Mouse (Mus musculus): Measurements from ENCODE around the gene Psmb8. TPM values are rescaled to one million over a fixed set of nuclear protein-coding genes. Genes with fewer than 3 reads are reported as not detected.

Gene Psmb8
- total and polyA plus RNA-seq, 2 experiments: 80.3 to 101 TPM

- H3K4me3 ChIP-seq (ENCODE audit: insufficient read depth, low read depth, low read length): peak within 1 kb of the TSS; percentile 70
- H3K9ac ChIP-seq (ENCODE audit: low read depth, low read length): peak within 1 kb of the TSS; percentile 79
- no peak for TF ChIP-seq CTCF (IDR thresholded peaks at IDR 0.05; ENCODE audit: low read depth, low read length)
- peak; percentile 73; the same call in 1 of the 2 replicates for TF ChIP-seq POLR2A (IDR thresholded peaks at IDR 0.05; ENCODE audit: extremely low read depth, insufficient read depth, low read length)
- H3K27ac ChIP-seq (replicated peaks; ENCODE audit: insufficient read depth, low read depth, low read length): peak within 1 kb of the TSS; percentile 75
- H3K27me3 ChIP-seq (ENCODE audit: control insufficient read depth, insufficient read depth, low read length): no peaks in the 10 kb centered on the region
- peaks cover 2% of the 10 kb centered on the region; the same call in 1 of the 2 replicates for H3K36me3 ChIP-seq (ENCODE audit: control insufficient read depth, insufficient read depth, low read length)
- H3K79me2 ChIP-seq (ENCODE audit: control insufficient read depth, insufficient read depth, low read length): no peaks in the 10 kb centered on the region; the same call in 1 of the 2 replicates
- H3K4me1 ChIP-seq (ENCODE audit: control insufficient read depth, insufficient read depth, low read length): peaks cover 16% of the 10 kb centered on the region
- WGBS: under 1% methylated on average over 46 of the region's 46 CpGs
- peak; percentile 89 for DNase-seq (ENCODE audit: extremely low read depth, low read depth, low spot score)
Observed at GRCm38 (mm10) chr17:34187261-34187916, 10.1 kb upstream of the Psmb8 start, which contains the start of the genes Tap1 and Psmb9. Gene Tap1, plus strand, starts transcription at chr17:34187553. Gene Psmb9, minus strand, starts transcription at chr17:34187764.

- H3K79me2 ChIP-seq (ENCODE audit: control insufficient read depth, insufficient read depth, low read length): no peaks in the 10 kb centered on the region; the same call in 1 of the 2 replicates
- no peak for TF ChIP-seq CTCF (IDR thresholded peaks at IDR 0.05; ENCODE audit: low read depth, low read length)
- TF ChIP-seq POLR2A (IDR thresholded peaks at IDR 0.05; ENCODE audit: extremely low read depth, insufficient read depth, low read length): no peak
- DNase-seq (ENCODE audit: extremely low read depth, low read depth, low spot score): peak; percentile 45
- H3K27me3 ChIP-seq (ENCODE audit: control insufficient read depth, insufficient read depth, low read length): no peaks in the 10 kb centered on the region
- H3K27ac ChIP-seq (replicated peaks; ENCODE audit: insufficient read depth, low read depth, low read length): peak overlapping the region; percentile 75
- peaks cover 16% of the 10 kb centered on the region for H3K4me1 ChIP-seq (ENCODE audit: control insufficient read depth, insufficient read depth, low read length)
- H3K4me3 ChIP-seq (ENCODE audit: insufficient read depth, low read depth, low read length): peak overlapping the region; percentile 70
- H3K36me3 ChIP-seq (ENCODE audit: control insufficient read depth, insufficient read depth, low read length): peaks cover 2% of the 10 kb centered on the region; the same call in 1 of the 2 replicates
- WGBS: under 1% methylated on average over 20 of the region's 20 CpGs
- peak overlapping the region; percentile 79 for H3K9ac ChIP-seq (ENCODE audit: low read depth, low read length)
Observed at GRCm38 (mm10) chr17:34188010-34188409, 9.5 kb upstream of the Psmb8 start.

DNA sequence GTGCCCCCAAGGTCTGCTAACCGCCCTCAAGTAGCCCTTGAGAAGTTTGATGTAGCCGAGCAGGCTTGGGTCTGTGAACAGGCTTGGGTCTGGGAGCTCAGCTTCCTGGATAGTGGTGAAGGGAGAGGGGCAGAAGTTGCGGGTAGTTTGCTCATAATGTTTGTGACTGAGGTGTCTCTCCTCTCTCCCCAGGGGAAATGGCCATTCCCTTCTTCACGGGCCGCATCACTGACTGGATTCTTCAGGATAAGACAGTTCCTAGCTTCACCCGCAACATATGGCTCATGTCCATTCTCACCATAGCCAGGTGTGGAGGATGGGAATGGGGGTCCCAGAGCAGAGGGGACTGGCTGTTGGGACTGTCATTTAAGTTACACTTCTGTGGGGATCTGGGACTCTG, 8.5 kb upstream of the Psmb8 start:
- DNase-seq (ENCODE audit: extremely low read depth, low read depth, low spot score): no peak
- TF ChIP-seq CTCF (IDR thresholded peaks at IDR 0.05; ENCODE audit: low read depth, low read length) (no peak), POLR2A (IDR thresholded peaks at IDR 0.05; ENCODE audit: extremely low read depth, insufficient read depth, low read length) (no peak)
- Histone ChIP-seq H3K27me3 (ENCODE audit: control insufficient read depth, insufficient read depth, low read length) (no peaks in the 10 kb centered on the region), H3K9ac (ENCODE audit: low read depth, low read length) (no peak overlapping the region), H3K4me1 (ENCODE audit: control insufficient read depth, insufficient read depth, low read length) (peaks cover 16% of the 10 kb centered on the region), H3K27ac (replicated peaks; ENCODE audit: insufficient read depth, low read depth, low read length) (no peak overlapping the region), H3K4me3 (ENCODE audit: insufficient read depth, low read depth, low read length) (no peak overlapping the region), H3K36me3 (ENCODE audit: control insufficient read depth, insufficient read depth, low read length) (no peaks in the 10 kb centered on the region; the same call in 1 of the 2 replicates), H3K79me2 (ENCODE audit: control insufficient read depth, insufficient read depth, low read length) (no peaks in the 10 kb centered on the region; the same call in 1 of the 2 replicates)
- 84% methylated on average over 6 of the region's 6 CpGs for WGBS

- no peaks in the 10 kb centered on the region for H3K79me2 ChIP-seq (ENCODE audit: control insufficient read depth, insufficient read depth, low read length)
- no peak overlapping the region for H3K9ac ChIP-seq (ENCODE audit: low read depth, low read length)
- WGBS: 78% methylated on average over 16 of the region's 16 CpGs
- no peak overlapping the region for H3K27ac ChIP-seq (replicated peaks; ENCODE audit: insufficient read depth, low read depth, low read length)
- peaks cover 14% of the 10 kb centered on the region for H3K4me1 ChIP-seq (ENCODE audit: control insufficient read depth, insufficient read depth, low read length)
- H3K36me3 ChIP-seq (ENCODE audit: control insufficient read depth, insufficient read depth, low read length): no peaks in the 10 kb centered on the region; the same call in 1 of the 2 replicates
- DNase-seq (ENCODE audit: extremely low read depth, low read depth, low spot score): no peak
- no peak overlapping the region for H3K4me3 ChIP-seq (ENCODE audit: insufficient read depth, low read depth, low read length)
- TF ChIP-seq POLR2A (IDR thresholded peaks at IDR 0.05; ENCODE audit: extremely low read depth, insufficient read depth, low read length): no peak
- TF ChIP-seq CTCF (IDR thresholded peaks at IDR 0.05; ENCODE audit: low read depth, low read length): no peak
- no peaks in the 10 kb centered on the region for H3K27me3 ChIP-seq (ENCODE audit: control insufficient read depth, insufficient read depth, low read length)
Observed at GRCm38 (mm10) chr17:34192852-34193251, 4.7 kb upstream of the Psmb8 start.

- H3K4me3 ChIP-seq (ENCODE audit: insufficient read depth, low read depth, low read length): no peak overlapping the region
- TF ChIP-seq CTCF (IDR thresholded peaks at IDR 0.05; ENCODE audit: low read depth, low read length): no peak
- no peak for TF ChIP-seq POLR2A (IDR thresholded peaks at IDR 0.05; ENCODE audit: extremely low read depth, insufficient read depth, low read length)
- H3K27ac ChIP-seq (replicated peaks; ENCODE audit: insufficient read depth, low read depth, low read length): no peak overlapping the region
- H3K27me3 ChIP-seq (ENCODE audit: control insufficient read depth, insufficient read depth, low read length): no peaks in the 10 kb centered on the region
- 72% methylated on average over 8 of the region's 8 CpGs for WGBS
- H3K9ac ChIP-seq (ENCODE audit: low read depth, low read length): no peak overlapping the region
- no peaks in the 10 kb centered on the region; the same call in 1 of the 2 replicates for H3K36me3 ChIP-seq (ENCODE audit: control insufficient read depth, insufficient read depth, low read length)
- no peak for DNase-seq (ENCODE audit: extremely low read depth, low read depth, low spot score)
- H3K4me1 ChIP-seq (ENCODE audit: control insufficient read depth, insufficient read depth, low read length): peaks cover 14% of the 10 kb centered on the region
- no peaks in the 10 kb centered on the region for H3K79me2 ChIP-seq (ENCODE audit: control insufficient read depth, insufficient read depth, low read length)
Observed at GRCm38 (mm10) chr17:34193468-34193867, 4.1 kb upstream of the Psmb8 start.

DNA sequence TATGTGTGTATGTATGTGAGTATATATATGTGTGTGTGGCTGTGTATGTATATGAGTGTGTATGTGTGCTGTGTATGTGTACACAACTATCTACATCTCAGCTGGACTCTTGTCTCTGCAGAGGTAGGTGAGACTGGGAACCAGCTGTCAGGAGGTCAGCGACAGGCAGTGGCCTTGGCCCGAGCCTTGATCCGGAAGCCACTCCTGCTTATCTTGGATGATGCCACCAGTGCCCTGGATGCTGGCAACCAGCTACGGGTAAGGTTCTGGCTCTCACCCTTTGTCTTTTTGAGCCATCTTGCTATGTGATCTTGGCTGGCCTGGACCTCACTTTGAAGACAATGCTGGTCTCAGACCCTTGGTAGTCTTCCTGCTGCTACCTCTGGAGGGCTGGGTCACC, 2.8 kb upstream of the Psmb8 start:
- WGBS: 18% methylated on average over 4 of the region's 4 CpGs
- no peak overlapping the region for H3K27ac ChIP-seq (replicated peaks; ENCODE audit: insufficient read depth, low read depth, low read length)
- no peaks in the 10 kb centered on the region; the same call in 1 of the 2 replicates for H3K36me3 ChIP-seq (ENCODE audit: control insufficient read depth, insufficient read depth, low read length)

More for the DNA sequence above, 2.8 kb upstream of the Psmb8 start:
- TF ChIP-seq POLR2A (IDR thresholded peaks at IDR 0.05; ENCODE audit: extremely low read depth, insufficient read depth, low read length): no peak
- no peak for TF ChIP-seq CTCF (IDR thresholded peaks at IDR 0.05; ENCODE audit: low read depth, low read length)
- Histone ChIP-seq H3K9ac (ENCODE audit: low read depth, low read length) (no peak overlapping the region), H3K79me2 (ENCODE audit: control insufficient read depth, insufficient read depth, low read length) (no peaks in the 10 kb centered on the region), H3K4me1 (ENCODE audit: control insufficient read depth, insufficient read depth, low read length) (peaks cover 11% of the 10 kb centered on the region), H3K4me3 (ENCODE audit: insufficient read depth, low read depth, low read length) (no peak overlapping the region), H3K27me3 (ENCODE audit: control insufficient read depth, insufficient read depth, low read length) (no peaks in the 10 kb centered on the region)
- DNase-seq (ENCODE audit: extremely low read depth, low read depth, low spot score): peak; percentile 77
